Mouse (Mus musculus) hindbrain, embryonic 10.5 days (tissue): ENCODE results near the gene Ppp2r5b. TPM values are rescaled to one million over a fixed set of nuclear protein-coding genes. Genes with fewer than 3 reads are reported as not detected.
A peak's percentile ranks its signal among the peaks of the same experiment; 100 is the strongest.

Experiments used
- DNase-seq: peaks from one replicate; pipeline ENCODE4 v3.0.0-alpha.2; 2017; ENCODE audit warnings: low spot score
- H3K27ac ChIP-seq: fragments of 300-500 bp; sonication (generic); 2 replicates; pipeline ENCODE4 v1.5.1; 2016; ENCODE audit warnings: mild to moderate bottlenecking, moderate library complexity
- H3K27me3 ChIP-seq: fragments of 300-500 bp; sonication (generic); 2 replicates; pipeline ENCODE4 v1.6.1; 2016; ENCODE audit warnings: mild to moderate bottlenecking; ENCODE audit not compliant: poor library complexity, insufficient read depth, severe bottlenecking
- H3K36me3 ChIP-seq: fragments of 300-500 bp; sonication (generic); 2 replicates; pipeline ENCODE4 v1.6.1; 2016; ENCODE audit warnings: mild to moderate bottlenecking, moderate library complexity
- H3K4me1 ChIP-seq: fragments of 300-500 bp; sonication (generic); replicated peaks from 2 replicates; pipeline ENCODE4 v1.6.1; 2016; ENCODE audit warnings: mild to moderate bottlenecking
- H3K4me3 ChIP-seq: fragments of 300-500 bp; sonication (generic); 2 replicates; pipeline ENCODE4 v1.5.1; 2016; ENCODE audit warnings: mild to moderate bottlenecking, moderate library complexity
- H3K9me3 ChIP-seq: fragments of 300-500 bp; sonication (generic); 2 replicates; pipeline ENCODE4 v1.6.1; 2016; ENCODE audit warnings: mild to moderate bottlenecking, moderate library complexity
- WGBS: fragments of 180-500 bp; shearing (Covaris S2); methylation state at CpG from one replicate; pipeline ENCODE4 v1.1.7; 2016; 5-methylcytosine and 5-hydroxymethylcytosine counted together
- polyA plus RNA-seq: library from polyadenylated mRNA; unstranded; fragments of >200 nt; fragmentation: Nextera tagmentation; extraction: Ambion mirVana; gene quantifications from 2 replicates; pipeline ENCODE4 v1.2.1, GENCODE M21; 2016

The Ppp2r5b gene
- 37.8 and 53.8 TPM in 2 replicates for polyA plus RNA-seq

DNA sequence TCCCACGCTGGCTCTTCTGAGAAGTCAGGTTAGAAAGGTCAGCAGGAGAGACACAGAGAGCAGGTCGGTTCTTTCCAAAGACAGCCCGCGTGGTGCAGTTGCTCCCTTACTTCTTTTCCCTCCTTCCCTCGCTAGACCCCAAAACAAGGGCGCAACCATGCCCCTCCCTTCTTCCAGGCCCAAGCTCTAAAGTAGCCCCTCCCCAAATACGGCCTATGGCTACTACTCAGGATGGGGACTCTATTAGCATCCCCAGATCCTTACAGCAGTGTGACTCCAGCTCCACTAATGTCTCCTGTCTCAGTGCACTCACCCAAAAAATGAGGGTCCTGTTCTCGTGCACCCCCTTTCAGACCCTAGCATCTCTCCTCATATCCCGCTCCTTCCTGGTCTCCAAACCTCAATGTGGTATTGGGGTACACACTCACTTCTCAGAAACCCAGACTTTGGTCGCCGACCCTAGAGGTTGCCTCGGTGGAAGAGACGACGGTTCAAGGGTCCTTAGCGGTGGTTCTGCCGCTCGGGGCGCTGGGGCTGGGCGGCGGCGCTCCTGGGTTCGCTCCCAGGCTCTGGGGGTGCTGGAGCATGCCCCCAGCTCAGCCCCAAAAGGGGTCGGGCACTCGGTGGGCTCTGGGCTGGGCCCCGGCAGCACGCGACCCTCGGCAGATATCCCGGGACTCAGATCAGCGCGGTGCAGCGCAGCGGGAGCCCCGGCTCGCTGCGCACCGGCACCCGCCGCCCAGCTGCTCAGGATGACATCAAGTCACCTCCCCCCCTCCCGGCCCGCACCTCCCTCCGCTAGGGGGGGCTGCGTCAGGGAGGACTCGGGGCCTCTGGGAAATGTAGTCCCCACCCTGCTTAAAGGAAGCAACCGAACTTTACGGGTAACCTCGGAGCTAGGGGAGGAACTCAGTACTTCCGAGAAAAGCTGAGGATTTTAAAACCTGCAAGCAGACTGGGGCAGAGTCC is at the start of gene Ppp2r5b:
Gene Ppp2r5b, minus strand, starts transcription at position 789 of the 969 bp plus-strand sequence.
- Histone ChIP-seq H3K27me3 (no peaks in the 10 kb centered on the region), H3K4me3 (peak within 1 kb of the TSS; percentile 90), H3K4me1 (peaks cover 30% of the 10 kb centered on the region), H3K27ac (peak within 1 kb of the TSS; percentile 96), H3K36me3 (peaks cover 33% of the 10 kb centered on the region), H3K9me3 (no peaks in the 10 kb centered on the region)
- WGBS, result 2% methylated on average over 48 of the region's 48 CpGs
- peak; percentile 91 for DNase-seq

DNA sequence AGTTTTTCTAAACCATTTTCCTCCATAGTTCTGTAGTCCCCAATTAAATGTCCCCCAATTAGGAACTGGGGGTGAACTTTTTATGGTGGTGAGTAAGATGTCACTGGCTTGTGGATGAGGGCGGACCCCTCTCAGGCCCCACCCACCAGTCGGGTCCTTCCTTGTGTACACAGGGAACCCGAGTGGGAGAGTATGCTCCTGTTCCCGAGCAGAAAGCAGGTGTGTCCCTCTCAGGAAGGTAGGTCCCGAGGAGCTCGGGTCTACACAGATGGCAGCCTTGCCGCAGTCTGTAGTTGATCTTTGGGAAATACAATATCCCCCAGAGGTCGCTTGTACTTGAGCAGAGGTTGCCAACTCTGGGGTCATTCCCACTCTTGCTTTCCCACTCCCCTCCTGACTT is 49.6 kb upstream of the Ppp2r5b start:
- Histone ChIP-seq H3K27ac (peak overlapping the region; percentile 56; the same call in 1 of the 2 replicates), H3K36me3 (peaks cover 98% of the 10 kb centered on the region), H3K27me3 (no peaks in the 10 kb centered on the region), H3K4me3 (no peak overlapping the region), H3K9me3 (no peaks in the 10 kb centered on the region), H3K4me1 (peaks cover 25% of the 10 kb centered on the region)
- DNase-seq, result no peak
- WGBS, result 72% methylated on average over 8 of the region's 8 CpGs

DNA sequence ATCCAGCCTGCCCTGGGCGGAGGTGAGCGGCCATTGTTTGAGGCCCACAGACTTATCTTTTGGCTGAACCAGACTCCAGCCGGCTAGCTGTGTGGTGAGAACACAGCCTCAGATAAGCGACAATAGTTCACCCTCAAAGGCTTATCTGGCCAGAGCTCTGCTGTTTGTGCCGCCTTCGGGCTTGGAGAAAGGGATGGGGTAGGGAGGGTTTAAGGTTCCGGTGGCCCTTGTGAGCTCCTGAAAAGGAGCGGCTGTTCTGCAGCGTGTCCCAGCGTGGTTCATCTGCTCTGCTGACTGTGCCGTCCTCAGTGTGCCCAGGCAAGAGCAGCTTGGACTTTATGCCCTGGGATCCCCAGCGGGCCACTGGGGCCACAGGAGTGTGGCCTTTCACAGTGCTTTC is 48.8 kb upstream of the Ppp2r5b start:
- DNase-seq, result no peak
- Histone ChIP-seq H3K9me3 (no peaks in the 10 kb centered on the region), H3K36me3 (peaks cover 98% of the 10 kb centered on the region), H3K4me3 (no peak overlapping the region), H3K27ac (peak overlapping the region; percentile 56), H3K4me1 (peaks cover 32% of the 10 kb centered on the region), H3K27me3 (no peaks in the 10 kb centered on the region)
- WGBS, result 91% methylated on average over 12 of the region's 12 CpGs

GRCm38 (mm10) chr19:6283001-6283400 is 47.3 kb upstream of the Ppp2r5b start:
- Histone ChIP-seq H3K36me3 (peaks cover 89% of the 10 kb centered on the region), H3K4me1 (peaks cover 40% of the 10 kb centered on the region), H3K27ac (no peak overlapping the region), H3K9me3 (no peaks in the 10 kb centered on the region), H3K27me3 (no peaks in the 10 kb centered on the region), H3K4me3 (no peak overlapping the region)
- WGBS, result 89% methylated on average over 5 of the region's 5 CpGs
- DNase-seq, result no peak

GRCm38 (mm10) chr19:6281122-6282020 is 45.7 kb upstream of the Ppp2r5b start:
- Histone ChIP-seq H3K4me1 (peaks cover 41% of the 10 kb centered on the region), H3K27me3 (no peaks in the 10 kb centered on the region), H3K27ac (no peak overlapping the region), H3K4me3 (no peak overlapping the region), H3K36me3 (peaks cover 73% of the 10 kb centered on the region), H3K9me3 (no peaks in the 10 kb centered on the region)
- 88% methylated on average over 14 of the region's 14 CpGs for WGBS
- no peak for DNase-seq

DNA sequence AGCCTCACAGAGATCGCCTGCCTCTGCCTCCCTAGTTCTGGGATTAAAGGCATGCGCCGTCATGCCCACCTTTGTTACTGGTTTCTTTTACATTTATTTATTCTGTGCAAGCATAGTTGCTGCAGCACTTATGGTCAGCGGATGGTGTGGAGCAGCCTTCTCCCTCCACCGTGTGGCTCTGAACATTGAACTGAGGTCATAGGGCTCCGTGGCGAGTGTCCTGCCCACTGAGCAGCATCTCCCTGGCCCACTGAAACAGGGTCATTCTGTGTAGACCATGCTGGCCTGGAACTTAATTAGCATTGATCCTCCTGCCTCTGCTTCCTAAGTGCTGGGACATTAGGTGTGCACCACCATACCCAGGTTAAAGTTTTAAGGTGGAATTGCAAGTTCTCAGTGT is 44.9 kb upstream of the Ppp2r5b start:
- H3K4me3 ChIP-seq, result peak overlapping the region; percentile 6; the same call in 1 of the 2 replicates
- peaks cover 49% of the 10 kb centered on the region for H3K4me1 ChIP-seq
- H3K9me3 ChIP-seq, result no peaks in the 10 kb centered on the region
- WGBS, result 88% methylated on average over 7 of the region's 7 CpGs
- H3K27ac ChIP-seq, result peak overlapping the region; percentile 23; the same call in 1 of the 2 replicates
- no peak for DNase-seq
- H3K27me3 ChIP-seq, result no peaks in the 10 kb centered on the region
- H3K36me3 ChIP-seq, result peaks cover 65% of the 10 kb centered on the region

GRCm38 (mm10) chr19:6279481-6280144 is 43.9 kb upstream of the Ppp2r5b start:
- H3K4me3 ChIP-seq, result peak overlapping the region; percentile 94
- H3K36me3 ChIP-seq, result peaks cover 55% of the 10 kb centered on the region
- peak overlapping the region; percentile 92; the same call in 1 of the 2 replicates for H3K27ac ChIP-seq
- no peaks in the 10 kb centered on the region for H3K9me3 ChIP-seq
- H3K4me1 ChIP-seq, result peaks cover 56% of the 10 kb centered on the region
- DNase-seq, result no peak
- no peaks in the 10 kb centered on the region for H3K27me3 ChIP-seq
- 92% methylated on average over 6 of the region's 6 CpGs for WGBS

DNA sequence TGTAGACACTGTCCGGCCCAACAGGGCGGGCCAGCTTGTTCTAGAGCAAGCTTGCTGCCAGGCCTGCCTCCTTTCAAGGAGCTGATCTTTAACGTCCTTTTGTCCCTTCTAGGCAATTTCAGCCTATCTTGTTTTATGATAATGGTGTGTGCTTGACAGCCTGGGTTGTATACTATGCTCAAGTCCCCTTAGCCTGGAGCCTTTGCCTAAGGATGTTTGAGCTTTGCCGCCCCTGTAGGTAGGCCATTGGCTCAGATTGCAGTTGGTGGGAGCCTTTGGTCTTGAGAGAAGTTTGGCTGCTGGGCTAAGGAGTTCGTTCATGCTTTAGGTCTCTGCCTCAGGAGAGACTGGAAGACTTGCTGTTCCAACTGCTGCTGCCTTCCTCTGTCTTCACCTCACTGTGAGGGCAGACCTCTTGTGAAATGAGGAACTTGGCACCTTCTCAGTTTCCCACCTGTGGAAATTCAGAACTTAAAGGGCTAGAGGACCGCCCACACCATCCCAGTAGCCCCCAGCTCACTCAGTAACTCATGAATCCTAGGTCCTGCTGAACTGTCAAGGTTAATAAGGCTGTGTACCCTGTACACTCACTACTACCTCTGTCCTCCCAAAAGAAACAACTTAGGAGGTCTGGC is 42.9 kb upstream of the Ppp2r5b start:
- H3K4me1 ChIP-seq, result peaks cover 56% of the 10 kb centered on the region
- peak overlapping the region; percentile 92 for H3K27ac ChIP-seq
- H3K27me3 ChIP-seq, result no peaks in the 10 kb centered on the region
- H3K9me3 ChIP-seq, result no peaks in the 10 kb centered on the region
- peaks cover 45% of the 10 kb centered on the region for H3K36me3 ChIP-seq
- no peak for DNase-seq
- 46% methylated on average over 6 of the region's 6 CpGs for WGBS
- H3K4me3 ChIP-seq, result peak overlapping the region; percentile 94

DNA sequence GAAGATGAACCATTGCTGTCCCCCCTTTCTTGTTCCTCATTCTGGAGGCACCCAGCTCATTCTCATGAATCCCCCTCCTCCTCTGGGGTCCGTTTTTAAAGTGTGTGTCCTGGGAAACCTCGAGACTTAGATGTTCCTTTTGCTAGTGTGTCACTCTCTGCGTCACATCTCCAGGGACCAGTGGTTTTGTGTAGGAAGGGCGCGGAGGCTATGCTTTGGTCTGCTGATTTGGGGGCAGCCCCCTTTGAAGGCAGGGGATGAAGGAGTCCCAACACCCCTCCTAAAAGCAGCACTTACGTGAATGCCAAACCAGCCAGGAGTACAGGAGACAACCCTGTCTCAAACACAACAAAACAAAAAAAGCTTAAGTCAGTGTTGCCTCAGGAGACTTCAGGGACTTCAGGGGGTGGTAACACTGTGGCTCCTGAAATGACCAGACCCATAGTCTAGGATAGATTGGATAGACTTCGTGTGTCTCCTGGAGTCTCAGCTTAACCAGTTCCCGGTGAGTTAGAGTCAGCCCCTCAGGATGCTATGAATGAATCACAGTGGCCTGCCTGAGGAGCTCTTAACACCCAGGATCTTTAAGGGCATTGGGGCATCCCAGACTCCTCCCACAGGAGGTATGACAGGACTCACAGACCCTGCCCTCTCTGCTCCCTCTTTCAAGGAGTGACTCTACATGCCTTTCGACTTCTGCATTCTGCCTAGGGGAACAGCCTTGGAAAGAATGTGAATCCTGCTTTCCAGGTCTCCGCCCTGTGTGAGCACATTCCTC is 42.2 kb upstream of the Ppp2r5b start:
- no peaks in the 10 kb centered on the region for H3K27me3 ChIP-seq
- H3K4me1 ChIP-seq, result peaks cover 56% of the 10 kb centered on the region
- peak overlapping the region; percentile 94 for H3K4me3 ChIP-seq
- peak; percentile 34 for DNase-seq
- WGBS, result 5% methylated on average over 10 of the region's 10 CpGs
- no peaks in the 10 kb centered on the region for H3K9me3 ChIP-seq
- peaks cover 38% of the 10 kb centered on the region for H3K36me3 ChIP-seq
- H3K27ac ChIP-seq, result peak overlapping the region; percentile 92

GRCm38 (mm10) chr19:6276426-6277421 is 41.1 kb upstream of the Ppp2r5b start, which contains the start of gene Ehd1:
Gene Ehd1 (plus strand): TSS chr19:6276725.
- H3K27me3 ChIP-seq, result no peaks in the 10 kb centered on the region
- peak within 1 kb of the TSS; percentile 92 for H3K27ac ChIP-seq
- peak within 1 kb of the TSS; percentile 94 for H3K4me3 ChIP-seq
- under 1% methylated on average over 106 of the region's 106 CpGs for WGBS
- peaks cover 27% of the 10 kb centered on the region for H3K36me3 ChIP-seq
- DNase-seq, result peak; percentile 98
- H3K9me3 ChIP-seq, result no peaks in the 10 kb centered on the region
- H3K4me1 ChIP-seq, result peaks cover 56% of the 10 kb centered on the region
